Mouse (Mus musculus) embryonic fibroblast, embryonic 13.5 days (primary cell): ENCODE measurements around the gene Mapre3.
A peak's percentile ranks its signal among the peaks of the same experiment; 100 is the strongest.

Experiments
- CTCF ChIP-seq: IDR thresholded peaks from 2 replicates; pipeline ENCODE4 v1.5.1; 2011; ENCODE audit warnings: mild to moderate bottlenecking, control low read depth, low read length, moderate library complexity, borderline replicate concordance; ENCODE audit not compliant: insufficient read depth
- POLR2A ChIP-seq: IDR thresholded peaks from 2 replicates; pipeline ENCODE4 v1.6.1; 2011; ENCODE audit warnings: low read depth, mild to moderate bottlenecking, control low read depth, low read length, moderate library complexity

GRCm38 (mm10) chr5:30887331-30887761 lies 72.9 kb downstream of the Mapre3 start:
- TF ChIP-seq CTCF (no peak), POLR2A (peak; percentile 70)
